Mouse (Mus musculus): Measurements from ENCODE around the gene Tox2. TPM values are rescaled to one million over a fixed set of nuclear protein-coding genes. Genes with fewer than 3 reads are reported as not detected.
A peak's percentile ranks its signal among the peaks of the same experiment; 100 is the strongest.

The Tox2 gene
- polyA plus RNA-seq, 1 experiment from 2014 or later: 6.3 TPM

DNA sequence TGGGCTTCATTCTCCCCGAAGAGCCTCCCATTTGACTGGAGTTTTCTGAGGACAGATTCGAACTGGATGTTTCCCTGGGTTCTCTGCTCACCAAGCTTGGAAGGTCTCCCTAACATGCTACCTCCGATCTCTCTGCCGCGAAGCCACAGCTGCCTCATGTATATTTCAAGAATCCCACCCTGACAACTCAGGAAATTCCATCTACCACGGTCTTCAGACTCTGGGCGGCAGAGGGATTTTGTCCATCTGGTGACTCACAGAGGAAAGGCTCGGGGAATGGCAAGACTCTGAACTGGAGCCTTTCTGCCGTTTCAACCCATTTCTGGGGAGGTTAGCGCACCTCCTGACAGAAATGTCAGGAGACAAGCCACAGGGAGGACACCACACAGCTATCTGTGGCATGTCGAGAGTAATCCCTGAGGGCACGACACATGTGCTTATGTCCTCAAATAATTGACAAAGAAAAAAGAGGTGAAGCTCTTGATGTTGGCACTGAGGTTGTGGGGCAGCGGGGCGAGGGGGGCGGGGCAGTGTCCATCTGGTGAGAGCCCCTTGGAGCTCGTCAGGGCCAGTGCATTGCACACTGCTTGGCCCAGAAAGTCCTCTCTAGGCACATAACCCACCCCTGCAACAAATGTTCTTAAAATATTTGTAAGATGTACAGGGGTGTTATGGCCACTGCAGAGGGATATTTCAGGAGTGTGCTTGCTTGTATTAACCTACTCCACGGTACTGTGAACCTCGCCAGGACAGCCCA, 162.0 kb downstream of the Tox2 start:
- Histone ChIP-seq H3K4me1 (replicated peaks; ENCODE audit: control insufficient read depth, insufficient read depth, low read length) (peaks cover 10% of the 10 kb centered on the region), H3K4me3 (ENCODE audit: low read depth, low read length) (no peak overlapping the region), H3K4me2 (ENCODE audit: low read length) (no peak overlapping the region), H3K27ac (ENCODE audit: low read depth) (peak overlapping the region; percentile 66), H3K27me3 (replicated peaks; ENCODE audit: control insufficient read depth, insufficient read depth, low read length) (no peaks in the 10 kb centered on the region), H3K9ac (ENCODE audit: low read length) (no peak overlapping the region), H3K36me3 (ENCODE audit: control insufficient read depth, insufficient read depth, low read length) (no peaks in the 10 kb centered on the region), H3K9me3 (ENCODE audit: control insufficient read depth, low read length) (no peaks in the 10 kb centered on the region)
- ATAC-seq (replicated peaks; ENCODE audit: low FRiP score, low TSS enrichment, low read depth): no peak
- DNase-seq (ENCODE audit: low spot score): no peak
- 54% methylated on average over 18 of the region's 18 CpGs for WGBS

DNA sequence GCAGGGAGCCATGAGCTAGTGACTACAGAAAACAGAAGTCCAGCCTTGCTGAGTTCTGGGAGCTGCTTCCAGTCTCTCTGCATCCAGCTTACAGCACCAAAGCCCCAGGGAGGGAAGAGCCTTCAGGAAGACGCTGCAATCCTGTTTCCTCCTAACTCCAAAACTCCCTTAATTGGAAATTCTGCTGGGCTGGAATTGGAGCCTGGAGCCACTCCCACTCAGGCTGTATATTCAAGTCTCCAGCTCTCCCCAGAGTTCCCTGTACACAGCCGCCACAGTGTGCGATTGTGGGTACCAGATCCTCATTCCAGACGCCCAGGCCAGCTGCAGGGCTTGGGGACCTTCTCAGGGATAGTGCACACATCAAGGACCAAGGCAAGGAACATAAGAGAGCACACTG, 167.2 kb downstream of the Tox2 start:
- WGBS: 22% methylated on average over 4 of the region's 4 CpGs
- H3K4me1 ChIP-seq (replicated peaks; ENCODE audit: control insufficient read depth, insufficient read depth, low read length): peaks cover 15% of the 10 kb centered on the region
- H3K27me3 ChIP-seq (replicated peaks; ENCODE audit: control insufficient read depth, insufficient read depth, low read length): peaks cover 8% of the 10 kb centered on the region
- H3K9me3 ChIP-seq (ENCODE audit: control insufficient read depth, low read length): 0 out of 2 replicates have a peak, but pooled peaks cover 1% of the 10 kb centered on the region
- DNase-seq (ENCODE audit: low spot score): no peak
- H3K36me3 ChIP-seq (ENCODE audit: control insufficient read depth, insufficient read depth, low read length): no peaks in the 10 kb centered on the region
- no peak overlapping the region for H3K9ac ChIP-seq (ENCODE audit: low read length)
- ATAC-seq (replicated peaks; ENCODE audit: low FRiP score, low TSS enrichment, low read depth): no peak
- H3K27ac ChIP-seq (ENCODE audit: low read depth): peak overlapping the region; percentile 66
- no peak overlapping the region for H3K4me2 ChIP-seq (ENCODE audit: low read length)
- H3K4me3 ChIP-seq (ENCODE audit: low read depth, low read length): no peak overlapping the region

DNA sequence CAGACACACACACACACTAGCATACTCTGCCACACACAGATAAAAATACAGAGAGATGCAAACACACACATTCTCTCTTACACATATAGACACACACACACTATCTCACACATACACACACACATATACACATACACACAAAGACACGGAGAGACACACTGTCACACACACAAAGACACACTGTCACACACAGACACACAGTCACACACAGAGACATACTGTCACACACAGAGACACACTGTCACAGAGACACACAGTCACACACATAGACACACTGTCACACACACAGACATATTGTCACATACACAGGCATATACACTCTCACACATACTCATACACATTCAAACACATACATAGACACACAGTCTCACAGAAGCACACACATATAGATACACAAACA, 169.7 kb downstream of the Tox2 start:
- ATAC-seq (replicated peaks; ENCODE audit: low FRiP score, low TSS enrichment, low read depth): no peak
- Histone ChIP-seq H3K36me3 (ENCODE audit: control insufficient read depth, insufficient read depth, low read length) (no peaks in the 10 kb centered on the region), H3K4me3 (ENCODE audit: low read depth, low read length) (no peak overlapping the region), H3K9me3 (ENCODE audit: control insufficient read depth, low read length) (0 out of 2 replicates have a peak, but pooled peaks cover 3% of the 10 kb centered on the region), H3K4me1 (replicated peaks; ENCODE audit: control insufficient read depth, insufficient read depth, low read length) (peaks cover 12% of the 10 kb centered on the region), H3K27ac (ENCODE audit: low read depth) (no peak overlapping the region), H3K27me3 (replicated peaks; ENCODE audit: control insufficient read depth, insufficient read depth, low read length) (peaks cover 28% of the 10 kb centered on the region), H3K4me2 (ENCODE audit: low read length) (no peak overlapping the region), H3K9ac (ENCODE audit: low read length) (no peak overlapping the region)
- WGBS: 88% methylated on average over 1 of the region's 1 CpGs
- DNase-seq (ENCODE audit: low spot score): no peak

Other genes starting within 250 kb of the Tox2 start
- 0.26 and 0.30 TPM in 2 replicates for gene Sgk2, start 215.8 kb upstream of the Tox2 start, polyA plus RNA-seq (2014; fragmentation: Nextera tagmentation; extraction: Ambion mirVana)
- 45.6 and 54.3 TPM in 2 replicates for gene Ift52, start 185.8 kb upstream of the Tox2 start, polyA plus RNA-seq (2014; fragmentation: Nextera tagmentation; extraction: Ambion mirVana)
- gene Mybl2, start 148.4 kb upstream of the Tox2 start, polyA plus RNA-seq (2014; fragmentation: Nextera tagmentation; extraction: Ambion mirVana): 26.4 and 27.7 TPM in 2 replicates
- gene Gtsf1l, start 115.3 kb upstream of the Tox2 start, polyA plus RNA-seq (2014; fragmentation: Nextera tagmentation; extraction: Ambion mirVana): not detected in 2 replicates
- 5.6 and 5.9 TPM in 2 replicates for gene Jph2, start 194.9 kb downstream of the Tox2 start, polyA plus RNA-seq (2014; fragmentation: Nextera tagmentation; extraction: Ambion mirVana)
- 88.9 and 97.7 TPM in 2 replicates for gene Oser1, start 221.6 kb downstream of the Tox2 start, polyA plus RNA-seq (2014; fragmentation: Nextera tagmentation; extraction: Ambion mirVana)
- 9.7 and 13.2 TPM in 2 replicates for gene Gdap1l1, start 235.4 kb downstream of the Tox2 start, polyA plus RNA-seq (2014; fragmentation: Nextera tagmentation; extraction: Ambion mirVana)

All from intestine, embryonic 14.5 days (tissue).